ENCODE assay signal across 8 mouse cellular contexts in the genomic region with DNA sequence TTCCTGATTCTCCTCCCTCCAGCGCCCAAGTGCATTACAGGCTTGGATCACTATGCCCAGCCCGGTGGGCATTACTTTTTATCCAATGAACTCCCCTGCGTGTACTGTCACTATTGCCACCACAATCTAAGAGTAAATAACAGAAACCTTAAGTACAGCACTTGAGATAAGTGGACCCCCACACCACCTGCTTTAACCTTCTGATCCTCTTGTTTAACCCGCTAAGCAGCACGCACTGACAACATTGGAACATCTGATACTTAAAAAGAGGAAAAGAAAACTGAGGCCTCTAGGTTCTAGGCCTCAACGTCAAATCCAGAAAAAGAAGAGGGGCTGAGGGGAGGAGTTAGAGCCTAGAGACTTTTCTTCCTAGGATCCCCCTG. TPM values are rescaled to one million over a fixed set of nuclear protein-coding genes. Genes with fewer than 3 reads are reported as not detected.
DNase-seq lines count a peak whose midpoint lies in the region; ATAC-seq and TF ChIP-seq lines count a peak whose summit lies in the region.

No protein-coding gene starts in this region.

- no peak for DNase-seq in left cerebral cortex, adult 2 months (ENCODE audit: extremely low spot score in 1 of 2, low spot score in 2 of 2)
- DNase-seq in left cerebral cortex, adult 11 months (ENCODE audit: low spot score), result no peak
- DNase-seq in urinary bladder, postnatal 36 days (ENCODE audit: low spot score in 2 of 2), result no peak
- no peak for DNase-seq in right cerebral cortex, postnatal 36 days (ENCODE audit: low spot score in 2 of 2)
- no peak for DNase-seq in embryo, embryonic 10 days (ENCODE audit: low spot score)

- H3K27ac ChIP-seq in left cerebral cortex, adult 2 months, result peak overlapping the region; percentile 89
- peak overlapping the region; percentile 93 for H3K27ac ChIP-seq in limb, embryonic 15.5 days
- H3K27ac ChIP-seq in neural tube, embryonic 14.5 days (ENCODE audit: low read depth, low read length), result peak overlapping the region; percentile 65

- peak overlapping the region; percentile 48 for H3K9ac ChIP-seq in limb, embryonic 15.5 days
- H3K9ac ChIP-seq in neural tube, embryonic 14.5 days (replicated peaks; ENCODE audit: low read depth, low read length), result peak overlapping the region; percentile 62

- peak overlapping the region; percentile 62 for H3K4me2 ChIP-seq in limb, embryonic 15.5 days
- peak overlapping the region; percentile 62 for H3K4me2 ChIP-seq in neural tube, embryonic 14.5 days (ENCODE audit: low read depth, low read length)

- WGBS in limb, embryonic 15.5 days, result 18% methylated on average over 6 of the region's 6 CpGs
- WGBS in neural tube, embryonic 14.5 days, result 23% methylated on average over 6 of the region's 6 CpGs

- intact Hi-C loops in left cerebral cortex, adult 2 months (cut with DNase I), result loop anchor here (2.0 kb wide), 1 partner anchor 81 kb away; the partner anchor contains the start of gene Vps18

- TF ChIP-seq CTCF in left cerebral cortex, adult 2 months (IDR thresholded peaks at IDR 0.05), result no peak

- H3K4me1 ChIP-seq in erythroblast, embryonic 14.5 days (ENCODE audit: control insufficient read depth), result peaks cover 33% of the 10 kb centered on the region
- peaks cover 12% of the 10 kb centered on the region for H3K4me1 ChIP-seq in limb, embryonic 15.5 days
- peaks cover 9% of the 10 kb centered on the region for H3K4me1 ChIP-seq in neural tube, embryonic 14.5 days (ENCODE audit: control insufficient read depth, insufficient read depth, low read length)

- H3K36me3 ChIP-seq in erythroblast, embryonic 14.5 days (ENCODE audit: control insufficient read depth), result peaks cover 26% of the 10 kb centered on the region
- peaks cover 27% of the 10 kb centered on the region for H3K36me3 ChIP-seq in limb, embryonic 15.5 days
- peaks cover 13% of the 10 kb centered on the region; the same call in 1 of the 2 replicates for H3K36me3 ChIP-seq in neural tube, embryonic 14.5 days (ENCODE audit: control insufficient read depth, insufficient read depth, low read length)

- no peaks in the 10 kb centered on the region for H3K27me3 ChIP-seq in erythroblast, embryonic 14.5 days (ENCODE audit: control insufficient read depth)
- no peaks in the 10 kb centered on the region for H3K27me3 ChIP-seq in limb, embryonic 15.5 days
- no peaks in the 10 kb centered on the region for H3K27me3 ChIP-seq in neural tube, embryonic 14.5 days (ENCODE audit: control insufficient read depth, insufficient read depth, low read length)

- H3K9me3 ChIP-seq in erythroblast, embryonic 14.5 days (ENCODE audit: control insufficient read depth, low read length), result no peaks in the 10 kb centered on the region
- H3K9me3 ChIP-seq in limb, embryonic 15.5 days, result no peaks in the 10 kb centered on the region
- no peaks in the 10 kb centered on the region for H3K9me3 ChIP-seq in neural tube, embryonic 14.5 days (ENCODE audit: control insufficient read depth, low read length)

- peak overlapping the region; percentile 72 for H3K4me3 ChIP-seq in left cerebral cortex, adult 2 months
- H3K4me3 ChIP-seq in erythroblast, embryonic 14.5 days (replicated peaks), result peak overlapping the region; percentile 72
- H3K4me3 ChIP-seq in limb, embryonic 15.5 days, result peak overlapping the region; percentile 81
- H3K4me3 ChIP-seq in neural tube, embryonic 14.5 days (ENCODE audit: low read depth, low read length), result peak overlapping the region; percentile 65

- ATAC-seq in limb, embryonic 15.5 days (ENCODE audit: insufficient number of reproducible peaks, low FRiP score, low TSS enrichment, low read depth), result no peak
- ATAC-seq in neural tube, embryonic 14.5 days (ENCODE audit: low read depth), result no peak; the same call in 1 of the 2 replicates

RNA-seq across cellular contexts. Expression of gene Zfyve19, which starts 0.5 kb away (rescaled TPM):
- total RNA-seq in left cerebral cortex, adult 2 months (2021), result 10 to 100 TPM; 38.0 to 41.9 TPM
- polyA plus RNA-seq in erythroblast, embryonic 14.5 days (2012), result 1.1 and 1.9 TPM in 2 replicates
- polyA plus RNA-seq in limb, embryonic 15.5 days (2015; fragmentation: Nextera tagmentation; extraction: Ambion mirVana), result 52.7 and 57.9 TPM in 2 replicates
- polyA plus RNA-seq in neural tube, embryonic 14.5 days (2014; fragmentation: Nextera tagmentation; extraction: Ambion mirVana), result 57.9 and 62.4 TPM in 2 replicates

RNA-seq across cellular contexts. Expression of gene Dnajc17, which starts 0.6 kb away (rescaled TPM):
- total RNA-seq in left cerebral cortex, adult 2 months (2021), result 10 to 100 TPM; 15.5 to 19.3 TPM
- polyA plus RNA-seq in erythroblast, embryonic 14.5 days (2012), result 3.9 and 5.5 TPM in 2 replicates
- polyA plus RNA-seq in limb, embryonic 15.5 days (2015; fragmentation: Nextera tagmentation; extraction: Ambion mirVana), result 18.5 and 23.1 TPM in 2 replicates
- polyA plus RNA-seq in neural tube, embryonic 14.5 days (2014; fragmentation: Nextera tagmentation; extraction: Ambion mirVana), result 22.5 and 24.0 TPM in 2 replicates

RNA-seq across cellular contexts. Expression of gene Ppp1r14d, which starts 21.8 kb away (rescaled TPM):
- not detected for total RNA-seq in left cerebral cortex, adult 2 months (2021)
- not detected in 2 replicates for polyA plus RNA-seq in erythroblast, embryonic 14.5 days (2012)
- polyA plus RNA-seq in limb, embryonic 15.5 days (2015; fragmentation: Nextera tagmentation; extraction: Ambion mirVana), result 0.24 TPM in 1 of 2 replicates, not detected in the other
- not detected in 2 replicates for polyA plus RNA-seq in neural tube, embryonic 14.5 days (2014; fragmentation: Nextera tagmentation; extraction: Ambion mirVana)

RNA-seq across cellular contexts. Expression of gene Spint1, which starts 29.2 kb away (rescaled TPM):
- 1 to 10 TPM in 1 of 2 experiments, under 1 TPM in 1; 0.96 to 1.2 TPM for total RNA-seq in left cerebral cortex, adult 2 months (2021)
- 0.02 TPM in 1 of 2 replicates, not detected in the other for polyA plus RNA-seq in erythroblast, embryonic 14.5 days (2012)
- polyA plus RNA-seq in limb, embryonic 15.5 days (2015; fragmentation: Nextera tagmentation; extraction: Ambion mirVana), result 27.6 and 30.9 TPM in 2 replicates
- 0.61 and 0.68 TPM in 2 replicates for polyA plus RNA-seq in neural tube, embryonic 14.5 days (2014; fragmentation: Nextera tagmentation; extraction: Ambion mirVana)

RNA-seq across cellular contexts. Expression of gene Gm14137, which starts 33.6 kb away (rescaled TPM):
- total RNA-seq in left cerebral cortex, adult 2 months (2021), result not detected
- not detected in 2 replicates for polyA plus RNA-seq in erythroblast, embryonic 14.5 days (2012)
- 4.7 and 5.3 TPM in 2 replicates for polyA plus RNA-seq in limb, embryonic 15.5 days (2015; fragmentation: Nextera tagmentation; extraction: Ambion mirVana)
- polyA plus RNA-seq in neural tube, embryonic 14.5 days (2014; fragmentation: Nextera tagmentation; extraction: Ambion mirVana), result 0.36 and 0.78 TPM in 2 replicates

Comparison
In these comparisons a context has a peak if more than half of its experiments do, and no peak if none do; other contexts are left out.
1. RNA of gene Zfyve19, which starts 0.5 kb away (polyA plus RNA-seq): 57.9 to 62.4 TPM in neural tube, embryonic 14.5 days and 52.7 to 57.9 TPM in limb, embryonic 15.5 days; 1.1 to 1.9 TPM in erythroblast, embryonic 14.5 days; every median in the first group is over 10 times any median in the second.
2. Peak in every context shown above with its lines, with median percentiles within 50 percentile points of each other: H3K27ac ChIP-seq and H3K4me3 ChIP-seq.